Mouse (Mus musculus) liver, adult (tissue): Measurements from ENCODE around the gene Derl2.

Experiments used
- GATA4 ChIP-seq: IDR thresholded peaks from 2 replicates; pipeline ENCODE4 v1.6.1; 2014; ENCODE audit warnings: mild to moderate bottlenecking, low read length; ENCODE audit not compliant: insufficient replicate concordance

Gene Derl2

DNA sequence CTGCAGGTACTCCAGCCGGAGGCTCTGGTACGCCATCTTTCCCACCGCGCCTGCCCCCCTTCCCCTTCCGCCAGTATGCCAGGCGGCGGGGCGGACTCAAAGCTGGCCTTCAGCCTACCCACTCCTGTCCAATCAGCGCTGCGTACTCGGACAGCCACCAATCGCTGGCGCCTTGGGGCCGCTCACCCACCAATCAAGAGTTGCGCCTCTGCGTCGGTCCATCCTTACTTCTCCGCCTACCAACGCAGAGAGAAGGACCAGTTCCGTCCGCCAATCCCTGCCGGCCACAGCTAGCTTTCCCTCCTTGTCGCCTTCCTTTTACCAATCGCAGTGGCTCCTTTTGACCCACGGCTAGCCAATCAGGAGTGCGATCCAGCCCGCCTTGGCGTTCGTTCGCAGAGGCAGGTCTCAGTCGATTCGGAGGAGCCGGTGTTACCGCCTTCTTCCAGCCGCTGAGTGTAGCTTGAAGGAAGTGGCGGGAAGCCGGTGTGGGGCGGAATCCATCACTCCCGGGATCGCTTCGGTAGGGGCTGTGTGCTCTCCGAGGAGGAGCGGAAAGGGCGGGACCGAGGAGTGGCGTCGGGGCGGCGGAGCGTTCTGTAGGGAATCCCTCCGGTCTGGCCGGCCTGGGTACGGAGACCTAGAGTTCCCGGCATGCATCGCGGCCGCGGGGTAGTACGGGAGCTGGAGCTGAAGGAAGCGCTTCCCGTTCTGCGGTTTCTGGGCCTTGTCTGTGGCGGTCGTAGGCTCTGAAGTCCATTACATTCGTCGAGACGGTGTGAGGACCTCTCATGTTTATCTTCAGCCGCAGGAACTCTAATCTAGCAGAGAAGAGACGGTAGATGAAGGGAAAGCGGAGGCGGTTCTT lies at the start of gene Derl2, which contains the start of gene Mis12:
Gene Derl2 (minus strand): TSS at position 641 of the 868 bp plus-strand sequence.
Gene Mis12 (plus strand): TSS at position 411 of the 868 bp plus-strand sequence.
- TF ChIP-seq GATA4, result no peak; the same call in 1 of the 2 replicates

DNA sequence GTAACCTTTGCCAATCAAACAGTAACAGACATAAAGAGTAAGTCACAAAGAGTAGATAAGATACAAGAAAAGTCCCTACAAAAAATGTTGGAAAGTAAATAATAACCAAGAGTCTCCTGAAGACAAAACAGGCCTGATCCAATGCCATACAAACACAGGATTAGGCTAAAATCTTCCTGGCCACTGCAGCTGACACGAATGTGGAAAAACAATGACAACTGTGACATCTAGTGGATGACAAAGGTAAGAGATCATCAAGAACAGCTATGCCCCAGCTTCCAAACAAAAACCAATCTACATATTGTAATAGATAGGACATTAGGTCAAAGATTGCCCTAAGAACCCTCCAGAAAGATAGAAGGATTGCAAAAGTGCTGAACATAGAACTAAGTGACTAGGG lies 32.9 kb upstream of the Derl2 start:
- TF ChIP-seq GATA4, result no peak

DNA sequence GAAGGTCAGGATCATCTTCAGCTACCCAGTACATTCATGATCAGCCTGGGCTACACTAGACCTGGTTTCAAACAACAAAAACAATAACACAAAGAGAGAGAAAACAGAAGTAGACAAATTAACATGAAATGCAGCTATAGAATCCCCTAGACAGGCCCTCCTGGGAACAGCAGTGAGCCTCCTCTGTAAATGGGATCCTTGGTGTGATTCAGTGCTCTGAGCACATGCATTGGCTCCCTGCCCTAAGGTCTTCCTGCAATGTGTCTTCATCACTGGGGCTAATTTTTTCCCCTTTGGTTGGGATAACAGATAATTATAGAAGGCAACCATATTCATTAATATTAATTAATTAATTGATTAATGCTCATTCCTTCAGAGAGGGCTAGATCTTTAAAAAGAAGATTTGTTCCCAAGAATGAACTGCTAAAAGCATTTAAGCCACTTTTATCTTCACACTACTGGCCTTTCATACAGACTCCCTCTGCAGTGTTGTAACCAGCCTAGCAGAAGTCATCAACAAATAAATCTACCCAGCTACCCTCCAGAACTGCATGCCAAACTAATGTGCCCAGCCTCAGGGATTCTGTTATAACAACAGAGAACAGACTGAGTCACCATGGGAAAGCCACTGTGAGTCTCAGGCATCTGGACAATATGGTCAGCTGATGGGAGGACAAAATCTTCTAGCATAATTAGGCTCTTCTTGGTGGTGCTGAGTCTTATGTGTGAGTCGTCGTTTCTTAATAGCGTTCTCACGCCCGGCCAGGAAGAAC lies 20.1 kb upstream of the Derl2 start:
- no peak for TF ChIP-seq GATA4

DNA sequence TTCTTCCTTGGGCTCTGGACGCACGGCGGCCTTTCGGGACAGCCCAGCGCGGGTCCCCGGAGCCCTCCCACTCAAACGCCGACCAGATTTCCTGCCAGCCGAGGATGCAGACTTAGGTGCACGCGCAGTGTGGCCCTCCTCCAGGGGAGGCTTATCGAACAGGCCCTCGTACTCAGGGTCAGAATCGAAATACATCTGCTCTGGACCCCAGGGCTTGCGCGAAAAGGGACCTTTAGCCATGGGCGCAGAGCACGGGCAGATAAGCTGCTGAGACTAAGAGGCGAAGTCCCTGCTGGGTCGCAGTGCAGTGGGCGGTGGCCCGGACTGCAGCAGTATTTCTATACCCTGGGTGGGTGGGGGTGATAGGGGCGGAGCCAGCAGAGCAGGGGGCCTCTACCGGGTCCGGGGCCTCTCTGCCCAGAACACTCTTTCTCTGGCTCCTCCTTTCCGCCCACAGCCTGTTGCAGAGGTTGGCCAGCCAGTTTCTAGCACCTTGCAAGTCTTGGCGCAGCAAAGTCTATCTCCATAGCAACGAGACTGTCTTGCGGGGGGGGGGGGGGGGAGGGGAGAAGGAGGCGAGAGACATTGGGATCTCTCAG lies 13.6 kb upstream of the Derl2 start, which contains the start of gene 6330403K07Rik:
Gene 6330403K07Rik (minus strand): TSS at position 351 of the 599 bp plus-strand sequence.
- no peak for TF ChIP-seq GATA4

DNA sequence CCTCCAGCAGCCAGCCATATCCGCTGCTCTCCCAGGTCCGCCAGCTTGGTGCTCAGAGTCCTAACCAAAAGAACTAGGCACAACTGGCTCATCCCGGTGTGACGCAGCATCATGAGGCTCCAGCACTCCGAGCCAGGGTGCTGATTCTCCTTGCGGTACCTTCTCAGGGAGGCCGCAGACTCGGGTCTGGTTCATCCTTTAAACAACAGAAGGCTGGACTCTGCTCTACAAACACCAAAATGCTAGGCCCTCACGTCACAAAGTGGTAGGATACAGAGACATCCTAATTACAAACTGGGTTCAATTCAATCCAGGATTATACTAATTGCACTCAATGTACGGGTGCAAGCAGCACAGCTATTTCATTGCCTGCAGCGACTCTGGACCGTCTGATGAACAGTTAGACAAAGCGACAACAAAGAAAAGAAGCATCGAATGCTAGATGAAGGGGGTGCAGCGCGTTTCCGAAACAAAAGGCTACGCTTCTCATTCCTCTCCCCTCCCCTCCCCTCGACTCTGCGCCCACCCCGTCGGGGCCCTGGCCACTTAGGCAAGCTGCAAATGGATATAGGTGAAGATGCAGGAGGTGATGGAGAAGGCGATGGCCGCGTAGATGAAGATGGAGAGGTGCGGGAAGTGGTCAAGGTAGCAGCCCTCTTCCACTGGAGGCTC lies 13.0 kb upstream of the Derl2 start:
- TF ChIP-seq GATA4, result no peak

DNA sequence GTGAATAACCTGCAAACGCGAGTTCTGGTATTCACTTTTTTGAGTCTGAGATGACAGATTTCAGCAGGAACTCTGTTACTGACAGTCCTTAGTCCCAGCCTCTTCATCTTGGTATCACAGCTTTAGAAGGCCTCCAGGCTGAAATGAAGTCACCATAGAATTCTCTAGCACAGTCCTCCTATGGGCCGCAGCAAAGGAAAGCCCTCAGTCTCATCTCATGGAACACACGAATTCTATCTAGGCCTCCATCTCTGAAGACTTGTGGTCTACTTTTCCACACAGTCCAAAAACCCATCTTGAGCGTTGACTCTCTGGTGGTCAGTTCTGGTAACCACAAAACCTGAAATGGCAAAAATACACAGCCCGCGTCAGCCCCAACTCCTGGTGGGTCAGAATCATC lies 12.4 kb upstream of the Derl2 start:
- no peak for TF ChIP-seq GATA4

DNA sequence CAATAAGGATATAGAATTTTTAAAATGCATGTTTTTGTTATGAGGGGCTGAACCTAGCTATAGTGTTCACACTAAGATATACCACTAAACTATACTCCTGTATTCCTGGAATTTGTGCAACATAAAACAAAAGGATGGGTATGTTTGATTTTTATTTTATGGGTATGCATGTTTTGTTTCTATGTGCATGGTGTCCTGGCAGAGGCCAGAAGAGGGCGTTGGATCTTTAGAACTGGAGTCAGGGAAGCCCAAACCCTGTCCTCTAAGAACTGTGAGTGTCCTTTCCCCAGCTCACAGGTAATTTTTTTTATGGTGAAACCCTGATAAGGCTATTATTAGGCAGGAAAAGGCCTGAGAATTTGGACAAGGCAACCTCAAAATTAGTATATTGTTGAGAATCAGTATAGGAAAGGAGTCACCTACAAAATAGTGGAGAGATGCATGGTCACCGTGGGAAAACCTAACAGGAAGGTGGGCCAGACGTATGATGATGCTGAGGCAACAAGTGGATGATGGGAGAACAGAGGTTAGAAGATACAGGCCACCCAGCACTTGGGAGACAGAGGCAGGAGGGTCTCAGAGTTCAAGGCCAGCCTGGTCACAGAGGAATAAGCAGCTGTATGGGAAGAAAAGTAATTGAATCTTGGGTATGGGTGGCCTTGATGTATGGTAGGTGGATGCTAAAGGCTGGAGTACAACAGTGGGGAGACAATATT lies 9.9 kb upstream of the Derl2 start:
- no peak for TF ChIP-seq GATA4

DNA sequence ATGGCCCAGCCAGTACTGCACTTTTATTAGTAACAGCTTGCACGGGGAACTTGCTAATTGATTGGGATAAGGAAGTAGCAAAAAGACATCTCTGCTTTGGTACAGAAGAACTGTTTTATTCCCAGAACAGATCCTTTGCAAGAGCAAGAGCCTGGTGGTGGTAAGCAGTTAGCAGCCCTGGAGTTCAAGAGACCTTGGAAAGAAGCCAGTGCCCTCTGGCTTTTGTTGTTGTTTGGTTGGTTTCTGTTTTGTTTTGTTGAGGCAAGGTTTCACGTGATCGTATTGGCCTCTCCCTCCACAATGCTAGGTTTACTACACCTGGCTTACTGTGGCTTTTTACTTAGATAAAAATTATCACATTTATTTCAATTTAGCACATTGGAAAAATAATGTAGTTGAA lies 8.6 kb upstream of the Derl2 start:
- no peak for TF ChIP-seq GATA4

DNA sequence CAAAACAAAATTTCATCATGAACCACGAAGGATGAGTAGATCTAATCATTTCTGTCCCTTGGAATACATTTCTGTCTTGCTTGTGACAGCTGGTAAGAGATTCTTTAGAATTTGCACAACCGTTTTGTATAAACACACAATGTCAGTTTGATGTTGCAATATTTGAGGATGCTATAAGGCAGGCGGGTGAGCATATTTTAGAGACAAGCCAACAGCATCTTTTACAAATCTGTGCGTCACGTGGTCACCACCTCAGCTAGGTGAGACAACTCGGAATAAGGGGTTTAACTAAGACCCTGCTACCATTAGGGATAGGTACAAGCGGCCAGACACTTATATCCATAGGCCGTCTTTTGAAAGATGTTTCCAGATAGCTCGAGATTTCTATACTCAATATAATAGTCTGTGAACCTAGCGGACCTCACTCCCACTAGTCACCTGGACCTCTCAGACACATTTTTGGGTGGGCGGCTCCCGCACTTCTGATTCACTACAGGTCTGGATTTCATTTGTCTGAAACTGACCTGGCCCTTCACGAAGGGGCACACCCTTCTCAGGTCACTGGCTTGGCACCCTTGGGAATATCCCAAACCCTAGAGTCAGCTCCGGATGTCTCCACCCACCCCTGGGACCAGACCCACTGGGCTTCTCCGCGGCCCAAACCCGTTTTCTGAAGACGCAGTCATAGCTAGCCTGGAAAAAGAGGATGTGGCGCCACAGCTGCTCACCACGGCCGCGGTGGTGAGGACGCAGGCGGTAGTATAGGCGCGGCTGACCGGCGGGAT lies 1.0 kb downstream of the Derl2 start:
- no peak for TF ChIP-seq GATA4

DNA sequence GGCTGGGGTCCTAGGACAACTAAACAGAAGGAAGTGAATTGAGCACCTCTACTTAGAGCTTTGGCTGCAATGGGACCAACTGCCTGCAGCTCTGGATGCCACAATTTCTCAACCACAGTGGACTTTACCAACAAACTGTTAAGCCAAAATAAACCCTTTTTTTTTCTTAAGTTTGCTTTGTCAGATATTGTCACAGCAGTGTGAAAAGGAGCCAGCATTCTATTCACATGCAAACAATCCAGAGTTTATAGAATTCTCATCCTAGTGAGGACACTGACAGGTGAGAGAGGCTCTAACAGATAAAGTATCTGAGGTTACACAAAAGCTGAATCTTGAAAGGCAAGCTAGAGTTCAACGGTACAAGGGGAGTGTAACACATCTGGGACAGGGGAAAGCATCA lies 2.6 kb downstream of the Derl2 start:
- peak; percentile 63; the same call in 1 of the 2 replicates for TF ChIP-seq GATA4

DNA sequence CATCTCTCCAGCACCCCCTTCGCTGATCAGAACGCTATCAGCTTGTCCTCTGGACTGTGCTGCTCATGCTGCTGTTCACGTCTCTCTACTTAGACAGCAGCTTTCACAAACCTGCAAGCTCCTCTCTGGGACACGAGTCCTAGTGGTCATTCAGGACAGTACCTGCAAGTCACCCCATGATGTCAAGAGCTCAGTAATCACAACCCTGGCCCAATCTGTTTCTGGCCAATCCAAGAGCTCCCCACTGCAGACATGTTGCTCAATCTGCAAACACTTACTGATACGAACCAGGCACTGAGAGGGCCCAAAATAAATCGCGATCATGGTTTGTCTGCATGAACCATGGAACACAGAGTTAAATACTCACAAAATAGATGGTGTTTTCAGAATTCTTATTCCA lies 6.9 kb downstream of the Derl2 start:
- TF ChIP-seq GATA4, result peak; percentile 76

DNA sequence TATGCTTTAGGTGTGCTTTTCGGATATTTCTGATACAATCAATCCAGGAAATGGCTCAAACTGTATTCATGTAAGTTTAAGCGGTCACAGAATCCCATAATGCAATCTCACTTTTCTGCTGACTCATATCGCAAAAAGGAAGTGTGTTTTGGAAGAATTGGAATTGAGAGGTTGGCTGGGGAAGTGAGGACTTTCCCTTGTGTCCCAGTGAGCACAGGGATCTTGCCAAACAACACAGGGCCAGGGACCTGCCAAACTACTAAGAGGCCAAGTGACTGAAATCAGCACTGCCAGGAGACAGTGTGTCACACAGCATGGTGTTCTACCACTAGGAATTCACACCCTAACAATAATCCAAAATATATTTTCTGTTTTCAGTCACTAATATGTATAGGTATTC lies 11.3 kb downstream of the Derl2 start:
- TF ChIP-seq GATA4, result peak; percentile 25; the same call in 1 of the 2 replicates

DNA sequence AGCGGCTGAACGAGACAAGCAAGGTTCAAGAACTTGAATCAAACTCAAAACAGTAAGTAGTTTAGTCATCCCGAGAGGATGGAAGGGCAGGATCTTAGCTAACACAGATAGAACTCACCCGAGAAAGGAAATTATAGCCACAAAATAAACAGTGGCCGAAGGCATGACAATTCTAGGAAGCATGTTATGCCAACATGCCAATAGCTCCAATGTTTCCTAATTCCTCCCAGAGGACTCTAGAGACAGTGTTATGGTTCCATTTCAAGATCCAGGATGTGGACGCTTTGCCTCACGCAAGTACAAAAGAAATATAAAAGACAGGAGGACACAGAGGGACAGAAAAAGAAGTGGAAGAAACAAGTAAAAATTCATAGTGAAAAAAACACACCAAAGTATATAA lies 11.8 kb downstream of the Derl2 start:
- no peak for TF ChIP-seq GATA4

DNA sequence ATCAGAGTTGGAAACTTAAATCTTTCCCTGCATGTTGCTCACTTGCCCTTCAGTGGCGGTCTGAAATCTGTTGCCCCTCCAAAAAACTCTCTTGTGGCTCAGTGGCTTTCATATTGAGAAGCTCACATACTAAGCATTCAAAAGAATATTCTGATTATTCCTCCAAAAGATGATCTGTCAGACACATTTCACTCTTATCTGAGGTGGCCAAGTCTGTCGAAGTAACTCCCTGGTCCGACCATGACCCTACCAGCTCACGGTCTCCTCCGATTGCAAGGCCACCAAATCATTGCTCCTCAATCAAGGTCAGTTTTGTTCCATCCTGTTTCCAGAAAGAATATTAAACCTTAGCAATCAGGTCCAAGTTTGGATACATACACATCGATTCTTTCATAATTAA lies 12.6 kb downstream of the Derl2 start:
- no peak for TF ChIP-seq GATA4
